Mouse (Mus musculus): ENCODE results near the gene Olfr1115.
"Not testable (repeated sequence)": the region's sequence is repeated elsewhere in the genome, so short reads cannot be mapped to it uniquely, and the experiment has no call there.

Olfr1115 gene

GRCm38 (mm10) chr2:87247713-87248112, at the start of gene Olfr1115:
Gene Olfr1115, plus strand, starts transcription at chr2:87248013.
- no peak for DNase-seq

GRCm38 (mm10) chr2:87208670-87209069, 39.1 kb upstream of the Olfr1115 start, which contains the start of gene Olfr1113:
Gene Olfr1113, plus strand, starts transcription at chr2:87208970.
- DNase-seq: no peak

- no peak for DNase-seq
Observed at GRCm38 (mm10) chr2:87267234-87267633, 19.4 kb downstream of the Olfr1115 start, which contains the start of gene Olfr1116. Gene Olfr1116, plus strand, starts transcription at chr2:87267534.

GRCm38 (mm10) chr2:87293977-87294376, 46.2 kb downstream of the Olfr1115 start:
- not testable (repeated sequence) for DNase-seq

All from thymus, postnatal 25 days (tissue).